Mouse (Mus musculus): ENCODE measurements around the gene Ctnnd2.

- TF ChIP-seq POLR2A (IDR thresholded peaks at IDR 0.05; ENCODE audit: borderline replicate concordance, extremely low read depth, low read depth, low read length), result no peak
- TF ChIP-seq CTCF (IDR thresholded peaks at IDR 0.05; ENCODE audit: insufficient read depth, low read length), result no peak
Observed at GRCm38 (mm10) chr15:30345754-30346153, 173.4 kb downstream of the Ctnnd2 start.

Measured in lung, adult 2 months (tissue).